Mouse (Mus musculus) layer of hippocampus, adult 2 months (tissue): Measurements from ENCODE around the gene Erbb4. TPM values are rescaled to one million over a fixed set of nuclear protein-coding genes. Genes with fewer than 3 reads are reported as not detected.

Experiments used
- DNase-seq, 2 experiments: peaks; one replicate each; pipeline ENCODE4 v3.0.0; 2022; ENCODE audit warnings: low spot score in 2 of 2
- H3K27ac ChIP-seq: fragments of 200-600 bp; 2 replicates; pipeline ENCODE4 v1.8.1; 2022
- H3K4me3 ChIP-seq: fragments of 200-600 bp; 2 replicates; pipeline ENCODE4 v1.8.1; 2022; ENCODE audit warnings: mild to moderate bottlenecking
- CTCF ChIP-seq: fragments of 200-600 bp; conservative IDR thresholded peaks from 2 replicates; pipeline ENCODE4 v1.8.1; 2022; ENCODE audit warnings: antibody characterized with exemption, mild to moderate bottlenecking, moderate library complexity
- total RNA-seq, 2 experiments: library from RNA; stranded (reverse); gene quantifications; 2 replicates each; pipeline ENCODE4 v1.2.3; 2021

The Erbb4 gene
- total RNA-seq, 2 experiments from 2014 or later: 46.2 to 48.6 TPM

DNA sequence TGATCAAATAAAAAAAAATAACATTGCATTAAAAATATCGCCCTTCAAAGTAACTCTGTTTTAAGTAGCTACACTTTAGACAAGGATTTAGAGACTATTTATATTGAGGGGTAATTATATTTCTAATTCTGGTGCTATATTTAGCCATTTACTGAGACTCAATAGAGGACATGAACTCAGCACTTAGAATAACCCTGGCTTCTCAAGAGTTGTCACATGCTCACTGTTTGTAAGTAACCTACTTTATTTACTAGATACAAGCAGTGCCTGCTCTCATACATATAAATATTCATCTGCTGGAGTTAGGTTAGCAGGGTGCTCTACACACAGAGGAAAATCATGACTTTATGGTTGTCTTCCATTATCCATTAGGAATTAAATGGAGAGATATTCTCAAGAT, 604.0 kb downstream of the Erbb4 start:
- no peak overlapping the region for H3K4me3 ChIP-seq
- no peak overlapping the region for H3K27ac ChIP-seq
- no peak for TF ChIP-seq CTCF
- DNase-seq: no peak

DNA sequence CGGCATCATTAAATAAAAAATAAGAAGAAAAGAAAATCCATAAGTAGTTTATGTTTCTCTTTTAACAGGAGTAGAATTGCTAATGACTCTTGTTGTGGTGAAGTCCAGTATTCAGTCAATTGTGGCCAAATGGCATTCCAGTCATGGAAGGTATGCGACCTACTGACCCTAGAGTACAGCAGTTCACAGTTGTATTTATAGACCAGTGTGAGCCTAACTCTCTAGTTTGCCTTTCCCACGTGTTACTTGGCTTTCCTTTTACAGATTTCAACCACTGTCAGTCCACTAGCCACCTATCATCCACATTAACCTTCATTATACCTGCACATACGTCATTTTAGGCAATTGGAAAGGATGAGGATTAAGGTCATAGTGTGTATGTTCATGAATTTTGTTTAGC, 606.3 kb downstream of the Erbb4 start:
- DNase-seq: no peak
- TF ChIP-seq CTCF: no peak
- no peak overlapping the region for H3K27ac ChIP-seq
- no peak overlapping the region for H3K4me3 ChIP-seq

DNA sequence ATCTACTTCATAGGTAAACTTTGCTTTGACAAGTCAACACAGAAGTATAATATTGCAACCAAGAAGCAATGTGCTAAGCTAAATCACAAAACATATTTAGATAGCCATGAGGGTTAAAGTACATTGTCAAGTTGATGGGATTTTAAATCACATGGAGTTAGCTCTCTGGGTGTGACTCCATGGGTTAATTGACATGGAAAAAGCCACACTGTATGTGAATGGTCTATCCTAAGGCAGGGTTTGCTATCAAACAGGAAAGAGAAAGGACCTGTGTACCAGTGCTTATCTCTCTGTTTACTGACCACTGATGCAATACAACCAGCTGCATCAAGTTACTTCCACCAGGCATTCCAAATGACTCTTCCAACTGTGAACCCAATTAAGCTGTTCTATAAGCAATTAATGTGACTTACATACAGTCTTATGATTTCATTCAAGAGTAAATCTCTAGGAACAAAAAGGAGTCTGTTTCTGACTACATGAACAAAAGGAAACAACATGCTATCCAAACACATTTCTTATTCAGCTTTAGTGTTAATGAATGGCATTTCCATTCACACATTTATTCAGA, 641.4 kb downstream of the Erbb4 start:
- TF ChIP-seq CTCF: no peak

DNA sequence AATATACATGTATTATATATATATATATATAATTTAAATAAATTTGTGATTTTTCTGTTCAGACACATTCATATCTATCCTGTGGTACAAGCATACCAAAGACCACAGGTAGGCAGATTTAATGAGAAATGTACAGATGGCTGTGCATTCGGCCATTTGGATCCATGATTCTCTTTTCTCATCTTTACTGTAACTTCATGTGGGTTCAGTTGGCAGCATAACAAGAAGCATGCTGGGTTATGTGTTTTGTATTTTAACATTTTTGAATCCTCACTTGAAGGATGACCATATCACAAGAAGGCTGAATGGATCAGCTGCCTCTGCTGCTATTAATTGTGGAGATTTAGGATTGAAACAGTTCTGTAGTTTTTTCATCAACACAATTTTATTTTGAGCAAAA, 656.6 kb downstream of the Erbb4 start:
- DNase-seq: no peak
- Histone ChIP-seq H3K27ac (no peak overlapping the region), H3K4me3 (no peak overlapping the region)
- no peak for TF ChIP-seq CTCF

More for the DNA sequence above, 641.4 kb downstream of the Erbb4 start:
- Histone ChIP-seq H3K27ac (no peak overlapping the region), H3K4me3 (no peak overlapping the region)
- no peak for DNase-seq

DNA sequence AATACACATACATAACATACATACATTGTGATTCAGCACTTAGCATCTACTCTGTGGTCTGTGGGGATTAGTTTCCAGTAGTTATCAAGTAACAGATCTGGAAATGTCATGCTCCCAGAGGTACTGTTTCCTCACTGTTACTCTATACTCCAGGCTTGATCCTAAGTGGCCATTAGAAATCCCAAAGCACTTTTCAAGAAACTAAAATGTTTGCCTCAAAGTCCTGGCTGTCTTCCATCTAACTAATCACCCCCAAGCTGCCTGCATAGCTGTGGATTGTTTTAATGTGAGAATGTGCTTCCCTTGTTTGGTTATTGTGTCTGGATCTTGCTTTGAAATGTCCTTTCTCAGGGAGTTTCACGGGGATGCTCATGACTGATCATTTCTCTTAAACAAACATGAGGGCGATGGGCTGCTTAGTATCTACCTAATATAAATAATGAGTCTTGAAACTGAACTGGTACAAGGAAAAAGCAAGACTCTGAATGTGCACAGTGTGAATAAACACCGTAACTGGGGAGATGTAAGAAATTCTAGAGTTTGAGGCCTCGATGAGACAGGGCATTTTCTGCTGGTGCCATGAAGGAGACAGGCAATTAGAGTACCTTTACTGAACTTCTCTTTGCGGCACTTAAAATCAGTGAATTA, 683.4 kb downstream of the Erbb4 start:
- H3K27ac ChIP-seq: no peak overlapping the region
- TF ChIP-seq CTCF: no peak

DNA sequence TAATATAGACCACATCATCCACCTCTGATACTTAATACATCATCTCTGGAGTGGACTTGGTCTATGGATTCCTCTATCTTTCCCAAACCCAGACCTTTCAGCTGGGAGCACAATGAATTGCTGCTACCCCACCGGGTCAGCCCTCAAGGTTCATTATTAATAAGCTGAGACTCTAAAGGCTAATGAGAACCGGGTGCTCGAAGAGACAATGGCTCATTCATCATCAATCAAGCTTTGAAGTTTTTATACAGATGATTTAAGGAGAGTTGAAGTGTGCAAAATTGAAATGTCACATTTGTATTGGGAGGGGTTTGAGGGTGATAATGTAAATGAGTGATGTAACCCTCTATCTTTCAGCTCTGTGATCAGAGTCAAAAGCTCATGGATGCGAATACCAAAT, 706.7 kb downstream of the Erbb4 start:
- Histone ChIP-seq H3K27ac (no peak overlapping the region), H3K4me3 (no peak overlapping the region)
- no peak for DNase-seq
- TF ChIP-seq CTCF: no peak

More for the DNA sequence above, 683.4 kb downstream of the Erbb4 start:
- H3K4me3 ChIP-seq: no peak overlapping the region
- no peak for DNase-seq

DNA sequence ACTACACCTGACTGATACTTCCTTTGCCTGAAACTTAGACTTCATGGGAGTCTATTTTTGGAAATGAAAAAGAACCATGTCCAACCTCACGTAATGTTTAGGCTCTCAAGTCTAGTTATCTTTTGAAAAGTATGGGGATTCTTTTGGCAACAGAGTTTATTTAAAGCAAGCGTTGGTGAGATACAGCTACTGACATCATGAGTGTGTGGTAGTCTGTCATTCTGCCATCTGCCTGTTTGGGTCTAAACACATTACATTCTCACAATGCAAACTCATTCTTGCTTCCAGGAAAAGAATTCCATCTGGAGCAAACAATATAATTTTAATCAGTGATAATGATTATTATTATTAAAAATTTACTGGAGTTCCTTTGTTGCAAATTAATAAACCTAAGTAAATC, 736.3 kb downstream of the Erbb4 start:
- TF ChIP-seq CTCF: no peak
- H3K4me3 ChIP-seq: no peak overlapping the region
- DNase-seq: peak; percentile 11 to 12
- no peak overlapping the region for H3K27ac ChIP-seq

DNA sequence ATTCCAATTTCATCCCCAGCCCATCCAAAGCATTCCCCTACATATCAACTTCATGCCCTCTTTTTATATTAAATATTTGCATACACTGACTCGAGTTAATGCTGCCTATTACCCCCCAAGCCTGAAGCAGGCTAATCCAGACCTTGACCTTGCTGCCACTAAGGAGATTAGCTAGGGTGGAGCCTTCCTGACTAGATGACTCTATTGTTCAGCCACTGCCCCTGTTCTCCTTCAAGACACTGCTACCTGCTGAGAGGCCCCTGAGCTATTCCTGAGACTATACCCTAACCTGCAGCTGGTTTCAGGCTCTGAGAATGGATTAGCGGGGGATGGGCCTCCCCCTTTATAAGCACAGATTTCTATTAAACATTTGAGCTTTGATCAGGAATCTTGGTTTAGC, 774.1 kb downstream of the Erbb4 start:
- DNase-seq: no peak
- no peak for TF ChIP-seq CTCF
- Histone ChIP-seq H3K4me3 (no peak overlapping the region), H3K27ac (no peak overlapping the region)

DNA sequence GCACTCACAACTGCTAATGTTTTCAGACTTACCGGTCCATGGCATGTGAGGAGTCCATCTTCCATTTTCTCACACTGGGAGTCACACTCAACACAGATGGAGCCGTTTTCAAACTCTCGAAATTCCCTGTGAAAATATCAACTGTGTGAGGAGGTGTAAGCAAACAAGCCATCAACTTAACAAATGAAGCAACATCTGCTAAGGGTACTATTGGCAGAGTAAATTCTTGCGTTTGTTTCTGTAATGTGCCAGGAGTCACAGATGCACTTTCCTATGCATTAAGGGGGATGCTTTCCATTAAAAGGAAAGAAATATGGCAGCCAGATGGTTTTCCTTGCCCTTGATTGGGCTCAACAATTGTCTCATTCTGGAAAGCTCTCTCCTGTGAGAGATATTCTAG, 802.0 kb downstream of the Erbb4 start:
- Histone ChIP-seq H3K4me3 (no peak overlapping the region), H3K27ac (no peak overlapping the region)
- no peak for TF ChIP-seq CTCF
- no peak for DNase-seq

DNA sequence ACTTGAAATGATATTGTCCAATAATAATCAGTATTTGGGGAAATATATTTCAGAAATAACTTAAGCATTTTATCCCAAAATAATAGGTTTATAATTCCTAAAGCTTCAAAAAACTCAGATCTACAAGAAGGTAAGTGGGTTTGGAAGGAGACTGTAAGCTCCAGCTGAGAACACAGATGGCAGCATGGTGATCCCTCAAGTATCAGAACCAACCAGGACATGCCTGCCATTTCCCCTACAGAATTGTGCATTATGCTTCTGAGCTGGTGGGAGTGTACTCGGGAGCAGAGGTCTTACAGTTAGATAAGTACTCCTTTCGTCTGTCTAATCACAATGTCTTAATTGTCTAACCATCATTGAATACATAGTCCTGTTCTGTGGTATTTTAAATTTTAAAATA, 823.4 kb downstream of the Erbb4 start:
- no peak for DNase-seq
- Histone ChIP-seq H3K4me3 (no peak overlapping the region), H3K27ac (no peak overlapping the region)
- no peak for TF ChIP-seq CTCF

DNA sequence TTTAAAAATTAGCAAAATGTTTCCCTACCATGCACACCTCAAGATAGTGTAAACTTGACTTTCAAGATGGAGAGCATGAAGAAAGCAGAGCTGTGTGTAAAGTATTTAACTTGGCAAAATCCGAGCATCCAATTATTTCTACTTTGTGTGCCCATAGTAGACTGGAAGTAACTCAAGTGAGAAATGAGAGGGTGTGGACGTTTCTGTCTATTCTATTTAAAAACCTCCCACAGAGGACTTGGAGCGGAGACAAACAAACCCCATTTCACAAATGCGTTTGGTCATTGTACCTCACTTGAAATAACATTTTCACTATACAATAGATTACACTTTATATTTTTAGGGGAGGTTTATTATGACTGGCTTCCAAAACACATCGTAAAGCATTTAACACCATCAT, 832.0 kb downstream of the Erbb4 start:
- DNase-seq: no peak
- Histone ChIP-seq H3K4me3 (no peak overlapping the region), H3K27ac (no peak overlapping the region)
- TF ChIP-seq CTCF: no peak

DNA sequence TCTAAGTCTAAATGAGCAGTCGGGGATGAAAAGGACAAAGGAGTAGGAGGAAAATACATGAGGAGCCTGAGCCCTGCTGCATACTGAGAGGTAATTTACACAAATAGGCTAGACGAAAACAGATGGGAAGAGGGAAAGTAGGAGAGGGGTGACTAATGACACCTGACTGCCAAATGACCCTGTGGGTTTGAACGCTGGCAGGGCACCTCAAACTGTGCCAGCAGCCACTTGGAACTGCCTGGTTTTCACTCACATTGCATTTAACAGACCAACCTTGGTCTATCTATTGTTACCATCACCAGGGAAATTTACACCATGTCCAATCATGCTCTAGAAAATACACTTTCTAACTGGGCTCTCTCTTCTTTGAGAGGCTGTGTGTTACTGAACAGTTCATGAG, 929.3 kb downstream of the Erbb4 start:
- no peak for DNase-seq
- H3K27ac ChIP-seq: no peak overlapping the region
- no peak overlapping the region for H3K4me3 ChIP-seq
- TF ChIP-seq CTCF: no peak

DNA sequence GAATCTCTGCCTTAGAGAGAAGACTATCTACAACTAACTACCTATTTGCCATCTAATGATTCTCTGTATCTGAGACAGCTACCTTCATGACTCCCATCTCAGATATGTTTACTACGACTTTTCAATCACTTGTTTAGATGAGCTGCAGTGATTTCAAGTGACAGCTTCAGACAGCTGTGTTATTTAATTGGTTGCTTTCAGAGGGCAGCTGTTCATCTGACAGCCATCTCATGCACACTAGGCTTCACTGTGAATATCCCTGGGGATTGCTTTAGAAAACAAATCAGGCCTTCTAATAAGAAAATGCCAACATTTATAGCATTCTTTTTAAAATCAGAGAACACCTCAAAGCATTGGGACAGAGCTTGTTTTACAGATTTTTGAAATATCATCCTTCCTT, 952.6 kb downstream of the Erbb4 start:
- H3K4me3 ChIP-seq: no peak overlapping the region
- no peak for TF ChIP-seq CTCF
- DNase-seq: no peak

DNA sequence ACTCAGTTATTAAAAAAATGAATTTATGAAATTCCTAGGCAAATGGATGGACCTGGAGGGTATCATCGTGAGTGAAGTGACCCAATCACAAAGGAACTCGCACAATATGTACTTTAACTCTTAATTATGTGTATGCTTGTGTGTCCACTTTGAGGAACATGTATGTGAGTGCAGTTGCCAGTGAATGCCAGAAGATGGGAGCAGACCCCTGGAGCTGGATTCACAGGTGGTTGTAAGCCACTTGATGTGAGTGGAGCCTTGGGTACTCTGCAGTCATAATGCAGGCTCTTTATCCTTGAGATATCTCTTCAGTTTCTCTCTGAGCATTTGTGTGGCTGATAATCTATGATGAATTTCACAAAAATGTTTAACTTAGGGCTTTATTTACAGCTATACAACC, 957.3 kb downstream of the Erbb4 start:
- TF ChIP-seq CTCF: peak; percentile 12; the same call in 1 of the 2 replicates
- Histone ChIP-seq H3K4me3 (no peak overlapping the region), H3K27ac (no peak overlapping the region)
- DNase-seq: no peak

More for the DNA sequence above, 952.6 kb downstream of the Erbb4 start:
- H3K27ac ChIP-seq: no peak overlapping the region
